Mouse (Mus musculus): ENCODE measurements around the gene Tnp2.

- no peak for TF ChIP-seq USF1 (IDR thresholded peaks at IDR 0.05; ENCODE audit: low read depth)
- no peak for TF ChIP-seq POLR2AphosphoS2 (IDR thresholded peaks at IDR 0.05; ENCODE audit: insufficient read length, low read depth)
- TF ChIP-seq POLR2A (IDR thresholded peaks at IDR 0.05; ENCODE audit: insufficient read length, low read depth), result no peak
- TF ChIP-seq E2F4 (IDR thresholded peaks at IDR 0.05; ENCODE audit: insufficient read depth), result no peak
- TF ChIP-seq MAX (IDR thresholded peaks at IDR 0.05; ENCODE audit: low read depth), result no peak
- no peak for TF ChIP-seq CEBPB (IDR thresholded peaks at IDR 0.05; ENCODE audit: insufficient read depth, poor library complexity, severe bottlenecking)
- no peak for TF ChIP-seq TCF12 (IDR thresholded peaks at IDR 0.05; ENCODE audit: insufficient read depth, poor library complexity, severe bottlenecking)
- no peak for TF ChIP-seq REST (IDR thresholded peaks at IDR 0.05; ENCODE audit: insufficient read depth, insufficient read length)
- TF ChIP-seq SRF (IDR thresholded peaks at IDR 0.05; ENCODE audit: control insufficient read depth, insufficient read length, low read depth), result no peak
- TF ChIP-seq MYOD1 (IDR thresholded peaks at IDR 0.05; ENCODE audit: control insufficient read depth in 1 of 3, insufficient read length in 2 of 3, low read depth in 2 of 3), result no peak
- TF ChIP-seq MYOG (IDR thresholded peaks at IDR 0.05; ENCODE audit: control insufficient read depth in 1 of 3, insufficient read depth in 1 of 3, insufficient read length in 2 of 3, low read depth in 2 of 3), result no peak
- TF ChIP-seq TCF3 (IDR thresholded peaks at IDR 0.05; ENCODE audit: insufficient read length, low read depth), result no peak
These were observed 36.1 kb upstream of the Tnp2 start for GRCm38 (mm10) chr16:10824536-10824935.
